Mouse (Mus musculus) liver, embryonic 13.5 days (tissue): ENCODE data around the gene Myod1. TPM values are rescaled to one million over a fixed set of nuclear protein-coding genes. Genes with fewer than 3 reads are reported as not detected.

Source experiments
- ATAC-seq: fragments of 200-750 bp; cut with Nextera tagmentation; 2 replicates; pipeline ENCODE4 v1.8.0; 2017; ENCODE audit warnings: low read depth, mild to moderate bottlenecking, moderate number of reproducible peaks, moderate library complexity
- DNase-seq: peaks from one replicate; pipeline ENCODE4 v3.0.0; 2022
- H3K27ac ChIP-seq: fragments of 300-500 bp; sonication (generic); 2 replicates; pipeline ENCODE4 v1.5.1; 2015; ENCODE audit warnings: moderate library complexity, mild to moderate bottlenecking, inconsistent platforms
- H3K27me3 ChIP-seq: fragments of 300-500 bp; sonication (generic); 2 replicates; pipeline ENCODE4 v1.6.1; 2015; ENCODE audit warnings: mild to moderate bottlenecking, inconsistent platforms
- H3K36me3 ChIP-seq: fragments of 300-500 bp; sonication (generic); 2 replicates; pipeline ENCODE4 v1.6.1; 2015; ENCODE audit warnings: mild to moderate bottlenecking, inconsistent platforms
- H3K4me1 ChIP-seq: fragments of 300-500 bp; sonication (generic); replicated peaks from 2 replicates; pipeline ENCODE4 v1.6.1; 2015; ENCODE audit warnings: inconsistent platforms
- H3K4me2 ChIP-seq: fragments of 300-500 bp; sonication (generic); 2 replicates; pipeline ENCODE4 v1.6.1; 2015; ENCODE audit warnings: inconsistent platforms, mild to moderate bottlenecking, moderate library complexity
- H3K4me3 ChIP-seq: fragments of 300-500 bp; sonication (generic); replicated peaks from 2 replicates; pipeline ENCODE4 v1.5.1; 2015; ENCODE audit warnings: mild to moderate bottlenecking, inconsistent platforms
- H3K9ac ChIP-seq: fragments of 300-500 bp; sonication (generic); 2 replicates; pipeline ENCODE4 v1.6.1; 2015; ENCODE audit warnings: mild to moderate bottlenecking, inconsistent platforms
- H3K9me3 ChIP-seq: fragments of 300-500 bp; sonication (generic); replicated peaks from 2 replicates; pipeline ENCODE4 v1.6.1; 2016; ENCODE audit warnings: inconsistent platforms
- WGBS: fragments of 180-500 bp; shearing (Covaris S2); methylation state at CpG from one replicate; pipeline ENCODE4 v1.1.7; 2015; ENCODE audit not compliant: insufficient replicate concordance; 5-methylcytosine and 5-hydroxymethylcytosine counted together
- polyA plus RNA-seq: library from polyadenylated mRNA; unstranded; fragments of >200 nt; fragmentation: Nextera tagmentation; extraction: Ambion mirVana; gene quantifications from 2 replicates; pipeline ENCODE4 v1.2.1, GENCODE M21; 2015

Gene Myod1
- polyA plus RNA-seq, 1 experiment from 2014 or later, result 1.2 TPM

- Histone ChIP-seq H3K9me3 (no peaks in the 10 kb centered on the region), H3K27ac (no peak overlapping the region), H3K4me2 (no peak overlapping the region), H3K36me3 (no peaks in the 10 kb centered on the region), H3K4me3 (no peak overlapping the region), H3K4me1 (no peaks in the 10 kb centered on the region), H3K9ac (no peak overlapping the region), H3K27me3 (no peaks in the 10 kb centered on the region)
- no peak for ATAC-seq
- no peak for DNase-seq
- 67% methylated on average over 16 of the region's 16 CpGs for WGBS
Observed at GRCm38 (mm10) chr7:46418102-46418622, 41.9 kb downstream of the Myod1 start.

GRCm38 (mm10) chr7:46421535-46421934 is 45.3 kb downstream of the Myod1 start:
- DNase-seq, result no peak
- Histone ChIP-seq H3K36me3 (no peaks in the 10 kb centered on the region), H3K27me3 (no peaks in the 10 kb centered on the region), H3K4me2 (no peak overlapping the region), H3K9ac (no peak overlapping the region), H3K9me3 (no peaks in the 10 kb centered on the region), H3K4me1 (no peaks in the 10 kb centered on the region), H3K27ac (no peak overlapping the region), H3K4me3 (no peak overlapping the region)
- 38% methylated on average over 5 of the region's 5 CpGs for WGBS
- no peak for ATAC-seq

- H3K36me3 ChIP-seq, result no peaks in the 10 kb centered on the region
- H3K4me1 ChIP-seq, result no peaks in the 10 kb centered on the region
- no peaks in the 10 kb centered on the region for H3K27me3 ChIP-seq
- H3K9ac ChIP-seq, result no peak overlapping the region
- ATAC-seq, result no peak
- H3K4me3 ChIP-seq, result no peak overlapping the region
- H3K9me3 ChIP-seq, result no peaks in the 10 kb centered on the region
- WGBS, result 60% methylated on average over 8 of the region's 8 CpGs
- no peak for DNase-seq
- no peak overlapping the region for H3K4me2 ChIP-seq
- H3K27ac ChIP-seq, result no peak overlapping the region
Observed at GRCm38 (mm10) chr7:46422052-46422763, 45.9 kb downstream of the Myod1 start.

- Histone ChIP-seq H3K9ac (no peak overlapping the region), H3K4me1 (no peaks in the 10 kb centered on the region), H3K27me3 (no peaks in the 10 kb centered on the region), H3K27ac (no peak overlapping the region), H3K4me2 (no peak overlapping the region), H3K9me3 (no peaks in the 10 kb centered on the region), H3K4me3 (no peak overlapping the region), H3K36me3 (no peaks in the 10 kb centered on the region)
- ATAC-seq (no peak), DNase-seq (peak; percentile 11)
- WGBS, result 54% methylated on average over 18 of the region's 18 CpGs
Observed at GRCm38 (mm10) chr7:46422764-46423412, 46.6 kb downstream of the Myod1 start.

DNA sequence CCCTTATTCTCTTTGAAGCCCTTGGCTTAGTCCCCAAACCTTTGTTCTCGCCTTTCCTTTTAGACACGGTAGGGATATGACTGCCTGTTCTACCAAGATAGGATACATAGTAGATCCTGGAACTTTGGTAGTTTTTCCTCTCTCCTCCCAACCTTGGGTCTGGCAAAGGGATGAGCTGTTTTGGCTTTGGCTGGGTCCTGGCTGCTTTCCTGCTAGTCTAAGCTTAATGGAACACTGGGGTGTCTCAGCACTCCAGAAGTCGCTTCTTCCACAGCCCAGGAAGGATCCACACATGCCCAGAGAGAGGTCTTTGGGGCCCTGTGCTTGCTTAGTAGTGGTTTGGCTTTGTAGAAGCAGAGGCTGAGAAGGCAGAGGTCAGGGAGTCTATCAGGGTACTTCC is 47.7 kb downstream of the Myod1 start:
- Histone ChIP-seq H3K27ac (no peak overlapping the region), H3K4me3 (no peak overlapping the region), H3K27me3 (no peaks in the 10 kb centered on the region), H3K4me2 (no peak overlapping the region), H3K4me1 (no peaks in the 10 kb centered on the region), H3K9me3 (no peaks in the 10 kb centered on the region), H3K36me3 (no peaks in the 10 kb centered on the region), H3K9ac (no peak overlapping the region)
- WGBS, result 49% methylated on average over 3 of the region's 3 CpGs
- ATAC-seq, result no peak
- no peak for DNase-seq

- no peak overlapping the region for H3K27ac ChIP-seq
- H3K9ac ChIP-seq, result no peak overlapping the region
- no peaks in the 10 kb centered on the region for H3K9me3 ChIP-seq
- ATAC-seq (no peak), DNase-seq (no peak)
- H3K4me3 ChIP-seq, result no peak overlapping the region
- H3K4me1 ChIP-seq, result no peaks in the 10 kb centered on the region
- no peaks in the 10 kb centered on the region for H3K36me3 ChIP-seq
- H3K27me3 ChIP-seq, result no peaks in the 10 kb centered on the region
- WGBS, result 63% methylated on average over 4 of the region's 4 CpGs
- H3K4me2 ChIP-seq, result no peak overlapping the region
Observed at GRCm38 (mm10) chr7:46425012-46425411, 48.7 kb downstream of the Myod1 start.

Other genes with a start within 250 kb of the Myod1 start
- gene Abcc8, start 196.4 kb upstream of the Myod1 start, polyA plus RNA-seq, result 0.22 and 0.24 TPM in 2 replicates
- gene Ush1c, start 138.0 kb upstream of the Myod1 start, polyA plus RNA-seq, result 0.10 TPM in 1 of 2 replicates, not detected in the other
- gene Otog, start 135.5 kb upstream of the Myod1 start, polyA plus RNA-seq, result not detected in 2 replicates
- gene Kcnc1, start 20.0 kb downstream of the Myod1 start, polyA plus RNA-seq, result 0.14 TPM in 1 of 2 replicates, not detected in the other